Mouse (Mus musculus) limb, embryonic 10.5 days (tissue): ENCODE results near the gene Acss2. TPM values are rescaled to one million over a fixed set of nuclear protein-coding genes. Genes with fewer than 3 reads are reported as not detected.

Experiments used
- DNase-seq: peaks from one replicate; pipeline ENCODE4 v3.0.0-alpha.2; 2017; ENCODE audit warnings: low spot score
- H3K27ac ChIP-seq: fragments of 300-500 bp; sonication (generic); 2 replicates; pipeline ENCODE4 v1.5.1; 2016; ENCODE audit warnings: mild to moderate bottlenecking
- H3K27me3 ChIP-seq: fragments of 300-500 bp; sonication (generic); 2 replicates; pipeline ENCODE4 v1.6.1; 2016; ENCODE audit warnings: low read depth, mild to moderate bottlenecking; ENCODE audit not compliant: poor library complexity, severe bottlenecking
- H3K36me3 ChIP-seq: fragments of 300-500 bp; sonication (generic); 2 replicates; pipeline ENCODE4 v1.6.1; 2016; ENCODE audit warnings: mild to moderate bottlenecking, moderate library complexity
- H3K4me1 ChIP-seq: fragments of 300-500 bp; sonication (generic); 2 replicates; pipeline ENCODE4 v1.6.1; 2016
- H3K4me3 ChIP-seq: fragments of 300-500 bp; sonication (generic); 2 replicates; pipeline ENCODE4 v1.5.1; 2016; ENCODE audit warnings: mild to moderate bottlenecking, moderate library complexity
- H3K9me3 ChIP-seq: fragments of 300-500 bp; sonication (generic); replicated peaks from 2 replicates; pipeline ENCODE4 v1.6.1; 2016; ENCODE audit warnings: mild to moderate bottlenecking
- WGBS: fragments of 180-500 bp; shearing (Covaris S2); methylation state at CpG from one replicate; pipeline ENCODE4 v1.1.7; 2016; 5-methylcytosine and 5-hydroxymethylcytosine counted together
- polyA plus RNA-seq: library from polyadenylated mRNA; unstranded; fragments of >200 nt; fragmentation: Nextera tagmentation; extraction: Ambion mirVana; gene quantifications from 2 replicates; pipeline ENCODE4 v1.2.1, GENCODE M21; 2016

Acss2 gene
- polyA plus RNA-seq, 1 experiment from 2014 or later = 9.2 TPM

DNA sequence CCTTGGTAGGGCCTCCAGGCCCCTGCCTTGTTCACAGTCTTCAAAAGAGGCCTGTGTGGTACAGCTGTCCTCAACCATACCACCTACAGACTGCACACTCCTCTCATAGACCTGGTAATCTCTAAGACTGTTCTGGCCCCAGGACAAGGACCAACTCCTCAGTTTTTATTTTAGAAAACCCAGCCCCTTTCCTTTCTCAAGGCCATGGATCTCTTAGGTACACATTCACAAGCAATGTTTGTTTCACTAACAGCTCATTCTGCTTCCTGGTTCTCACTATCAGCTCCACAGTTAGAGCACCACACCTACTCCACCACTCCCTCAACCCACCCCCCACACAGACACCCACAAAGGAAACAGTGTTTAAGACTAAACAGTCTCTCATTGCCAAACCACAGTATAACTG is 35.2 kb downstream of the Acss2 start:
- H3K9me3 ChIP-seq = no peaks in the 10 kb centered on the region
- DNase-seq = no peak
- no peak overlapping the region for H3K27ac ChIP-seq
- H3K4me1 ChIP-seq = no peaks in the 10 kb centered on the region
- no peaks in the 10 kb centered on the region for H3K27me3 ChIP-seq
- H3K4me3 ChIP-seq = no peak overlapping the region
- no peaks in the 10 kb centered on the region for H3K36me3 ChIP-seq

DNA sequence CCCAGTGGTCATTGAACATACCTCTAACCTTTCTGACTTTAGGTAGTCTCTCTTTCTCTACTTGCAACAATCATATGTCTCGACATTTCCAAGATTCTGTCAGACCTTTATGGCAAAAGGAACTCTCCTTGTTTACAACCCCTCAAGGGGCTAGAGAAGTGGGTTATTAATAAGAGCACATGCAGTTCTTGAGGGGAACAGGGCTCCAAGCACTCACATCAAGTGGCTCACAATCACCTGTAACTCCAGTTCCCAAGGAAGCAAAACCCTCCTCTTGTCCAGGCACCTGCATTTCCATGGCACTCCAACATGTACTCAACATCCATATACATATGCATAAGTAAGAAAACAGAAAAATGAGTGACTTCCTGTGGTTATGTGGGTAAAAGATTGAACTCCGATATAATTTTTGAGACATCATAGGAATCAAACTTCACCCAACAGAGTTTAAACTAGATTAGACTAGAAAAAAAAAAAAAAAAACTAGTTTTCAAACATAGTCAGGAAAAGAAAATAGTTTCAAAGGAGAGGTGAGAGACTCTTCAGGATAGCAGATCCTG is 36.8 kb downstream of the Acss2 start:
- no peak overlapping the region for H3K4me3 ChIP-seq
- H3K9me3 ChIP-seq = no peaks in the 10 kb centered on the region
- H3K27ac ChIP-seq = no peak overlapping the region
- DNase-seq = no peak
- no peaks in the 10 kb centered on the region for H3K36me3 ChIP-seq
- WGBS = 92% methylated on average over 2 of the region's 2 CpGs
- no peaks in the 10 kb centered on the region for H3K27me3 ChIP-seq
- no peaks in the 10 kb centered on the region for H3K4me1 ChIP-seq

DNA sequence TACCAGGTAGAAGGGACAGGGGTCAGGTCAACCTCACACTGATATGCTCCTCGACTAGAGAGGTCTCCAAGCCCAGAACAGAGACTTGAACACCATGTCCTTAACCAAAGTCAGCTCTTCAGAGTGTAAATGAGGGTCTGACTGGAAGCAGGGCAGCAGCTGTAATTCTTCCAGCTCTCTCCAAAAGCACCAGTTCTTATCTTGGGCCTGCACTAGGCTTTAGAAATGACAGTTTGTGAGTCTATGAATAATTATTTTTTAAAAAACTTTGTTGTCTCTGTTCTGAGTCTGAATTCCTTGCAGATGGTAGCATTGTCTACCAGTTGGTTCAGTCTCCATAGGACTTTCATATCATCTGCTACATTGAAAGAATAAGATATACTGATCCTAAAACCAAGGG is 44.5 kb downstream of the Acss2 start:
- 72% methylated on average over 1 of the region's 1 CpGs for WGBS
- Histone ChIP-seq H3K4me1 (peaks cover 7% of the 10 kb centered on the region), H3K27me3 (no peaks in the 10 kb centered on the region), H3K9me3 (no peaks in the 10 kb centered on the region), H3K4me3 (no peak overlapping the region), H3K36me3 (0 out of 2 replicates have a peak, but pooled peaks cover 6% of the 10 kb centered on the region), H3K27ac (no peak overlapping the region)
- DNase-seq = no peak

DNA sequence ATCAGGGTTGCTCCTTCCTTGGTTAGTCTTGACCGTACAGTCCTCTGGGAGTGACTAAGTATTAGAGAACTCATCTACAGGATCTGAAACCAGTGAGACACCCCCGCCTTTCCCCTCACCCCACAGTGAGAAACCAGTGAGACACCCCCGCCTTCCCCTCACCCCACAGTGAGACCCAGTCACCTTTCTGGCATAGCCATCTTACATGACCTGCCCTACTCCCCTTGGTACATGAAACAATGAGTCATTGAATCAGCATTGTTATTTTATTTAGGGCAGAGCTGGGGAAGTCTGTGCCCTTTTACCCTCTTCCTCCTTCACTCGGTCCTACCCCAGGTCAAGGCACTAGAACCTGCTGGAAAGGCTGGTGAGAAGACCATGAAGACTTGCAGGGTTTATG is 45.2 kb downstream of the Acss2 start:
- H3K27me3 ChIP-seq = no peaks in the 10 kb centered on the region
- WGBS = 84% methylated on average over 4 of the region's 4 CpGs
- H3K9me3 ChIP-seq = no peaks in the 10 kb centered on the region
- 0 out of 2 replicates have a peak, but pooled peaks cover 10% of the 10 kb centered on the region for H3K36me3 ChIP-seq
- DNase-seq = no peak
- H3K4me3 ChIP-seq = no peak overlapping the region
- no peak overlapping the region for H3K27ac ChIP-seq
- peaks cover 8% of the 10 kb centered on the region for H3K4me1 ChIP-seq

DNA sequence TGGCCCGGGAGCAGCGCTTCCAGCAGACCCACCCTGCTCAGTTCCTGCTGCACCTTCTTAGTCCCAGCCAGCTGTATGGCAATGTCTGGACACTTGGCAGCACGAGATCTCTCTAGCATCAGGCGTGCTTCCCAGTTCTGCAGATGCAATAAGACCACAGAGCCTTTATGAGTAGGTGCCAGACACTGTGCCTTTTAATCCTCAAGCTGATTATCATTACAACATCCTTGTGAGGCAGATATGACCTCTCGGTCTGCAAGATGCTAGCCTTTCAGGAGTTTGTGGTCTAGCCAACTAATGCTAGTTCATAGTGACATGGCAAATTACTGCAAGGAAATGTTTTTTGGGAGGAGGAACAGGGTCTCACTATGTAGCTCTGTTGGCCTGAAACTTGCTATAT is 50.0 kb downstream of the Acss2 start:
- H3K4me3 ChIP-seq = no peak overlapping the region
- no peaks in the 10 kb centered on the region for H3K27me3 ChIP-seq
- 90% methylated on average over 5 of the region's 5 CpGs for WGBS
- no peak for DNase-seq
- H3K27ac ChIP-seq = no peak overlapping the region
- H3K9me3 ChIP-seq = no peaks in the 10 kb centered on the region
- H3K36me3 ChIP-seq = 0 out of 2 replicates have a peak, but pooled peaks cover 10% of the 10 kb centered on the region
- peaks cover 8% of the 10 kb centered on the region for H3K4me1 ChIP-seq

DNA sequence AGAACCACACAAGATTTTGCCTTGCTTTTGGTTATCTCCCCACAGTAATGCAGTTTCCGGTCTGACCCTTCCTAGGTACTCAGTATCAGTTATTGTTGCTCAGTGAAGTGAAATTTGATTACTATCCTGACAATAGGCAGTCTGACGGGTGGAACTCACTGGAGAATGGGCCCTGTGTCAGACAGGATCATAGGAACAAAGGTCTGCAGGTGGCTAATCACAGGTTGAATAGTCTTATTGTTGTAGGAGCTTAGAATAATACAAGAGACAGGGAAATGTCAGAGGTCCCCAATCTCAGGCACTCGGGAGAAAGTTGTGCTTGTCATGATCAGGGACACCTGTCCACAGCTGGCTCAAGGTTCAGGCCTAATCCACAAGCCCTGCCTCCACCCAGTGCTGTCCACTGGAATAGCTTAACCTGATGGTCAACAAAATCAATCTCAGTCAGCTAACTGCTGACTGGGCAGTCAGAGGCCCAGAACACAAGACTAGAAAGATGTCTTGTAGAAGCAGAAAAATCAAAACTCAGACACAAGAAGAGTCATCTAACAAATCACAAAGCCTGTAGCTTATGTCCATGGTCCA is 51.6 kb downstream of the Acss2 start:
- Histone ChIP-seq H3K36me3 (0 out of 2 replicates have a peak, but pooled peaks cover 7% of the 10 kb centered on the region), H3K27ac (no peak overlapping the region), H3K27me3 (no peaks in the 10 kb centered on the region), H3K4me3 (no peak overlapping the region), H3K4me1 (peaks cover 8% of the 10 kb centered on the region), H3K9me3 (no peaks in the 10 kb centered on the region)
- WGBS = 66% methylated on average over 3 of the region's 3 CpGs
- DNase-seq = no peak

DNA sequence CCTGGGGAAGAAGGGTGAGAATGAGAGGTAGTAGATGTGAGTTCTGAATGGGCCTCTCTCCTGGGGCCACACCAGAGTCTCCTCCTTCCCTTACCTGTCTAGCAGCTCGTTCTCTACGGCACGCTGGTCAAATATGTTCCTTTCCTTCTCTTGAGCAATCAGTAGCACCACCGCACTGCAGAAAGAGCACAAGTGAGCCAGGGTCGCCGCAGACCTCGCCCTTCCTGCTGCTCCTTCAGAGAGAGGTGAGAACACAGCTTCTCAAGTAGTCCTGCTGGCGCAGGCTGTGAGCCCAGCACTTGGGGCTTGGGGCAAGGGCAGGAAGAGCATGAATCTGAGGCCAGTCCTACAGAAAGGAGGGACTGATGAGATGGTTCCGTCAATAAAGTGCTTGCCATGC is 55.3 kb downstream of the Acss2 start:
- Histone ChIP-seq H3K4me1 (no peaks in the 10 kb centered on the region), H3K4me3 (no peak overlapping the region), H3K27ac (no peak overlapping the region), H3K9me3 (no peaks in the 10 kb centered on the region), H3K27me3 (no peaks in the 10 kb centered on the region), H3K36me3 (no peaks in the 10 kb centered on the region)
- 86% methylated on average over 9 of the region's 9 CpGs for WGBS
- DNase-seq = no peak

DNA sequence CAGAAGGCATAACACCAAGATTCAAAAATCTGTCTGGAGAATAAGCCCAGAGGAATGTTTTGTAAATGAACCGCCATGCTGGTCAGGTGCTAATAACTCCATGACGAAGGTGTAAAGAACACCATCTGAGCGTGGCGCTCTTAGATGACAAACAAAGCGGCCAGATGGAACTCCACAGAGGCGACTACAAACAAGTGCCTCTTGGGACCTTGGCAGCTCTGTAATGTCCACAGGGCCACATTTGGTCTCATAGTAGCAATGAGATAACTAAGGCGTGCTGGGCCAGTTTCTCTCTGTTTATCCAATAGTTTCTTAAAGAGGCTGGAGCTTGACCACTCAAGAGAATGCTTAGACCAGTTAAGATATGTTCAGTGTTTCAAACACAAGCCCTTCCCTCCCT is 56.2 kb downstream of the Acss2 start:
- Histone ChIP-seq H3K36me3 (no peaks in the 10 kb centered on the region), H3K27ac (no peak overlapping the region), H3K4me1 (no peaks in the 10 kb centered on the region), H3K4me3 (no peak overlapping the region), H3K27me3 (no peaks in the 10 kb centered on the region), H3K9me3 (no peaks in the 10 kb centered on the region)
- WGBS = 93% methylated on average over 7 of the region's 7 CpGs
- DNase-seq = no peak

DNA sequence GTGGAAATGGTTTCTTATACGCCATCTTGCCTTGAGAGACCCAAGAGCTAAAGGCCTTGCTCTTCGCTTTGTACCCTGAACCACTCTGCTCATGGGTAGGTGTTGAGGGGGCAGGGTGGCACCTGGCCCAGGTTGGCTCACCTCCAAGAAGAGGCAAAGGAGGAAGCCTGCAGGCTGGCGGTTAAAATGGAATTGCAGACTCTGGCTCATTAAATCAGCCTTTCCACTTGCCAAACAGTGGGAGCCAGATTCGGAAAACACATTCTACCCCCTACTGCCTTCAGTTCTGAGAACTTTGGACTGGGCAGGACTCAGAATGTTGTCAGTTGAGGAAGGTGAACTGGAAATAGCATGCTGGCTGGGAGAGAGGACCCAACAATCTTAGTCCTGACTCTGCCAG is 57.0 kb downstream of the Acss2 start:
- Histone ChIP-seq H3K4me1 (no peaks in the 10 kb centered on the region), H3K9me3 (no peaks in the 10 kb centered on the region), H3K36me3 (no peaks in the 10 kb centered on the region), H3K27ac (no peak overlapping the region), H3K27me3 (no peaks in the 10 kb centered on the region), H3K4me3 (no peak overlapping the region)
- no peak for DNase-seq
- 94% methylated on average over 4 of the region's 4 CpGs for WGBS

DNA sequence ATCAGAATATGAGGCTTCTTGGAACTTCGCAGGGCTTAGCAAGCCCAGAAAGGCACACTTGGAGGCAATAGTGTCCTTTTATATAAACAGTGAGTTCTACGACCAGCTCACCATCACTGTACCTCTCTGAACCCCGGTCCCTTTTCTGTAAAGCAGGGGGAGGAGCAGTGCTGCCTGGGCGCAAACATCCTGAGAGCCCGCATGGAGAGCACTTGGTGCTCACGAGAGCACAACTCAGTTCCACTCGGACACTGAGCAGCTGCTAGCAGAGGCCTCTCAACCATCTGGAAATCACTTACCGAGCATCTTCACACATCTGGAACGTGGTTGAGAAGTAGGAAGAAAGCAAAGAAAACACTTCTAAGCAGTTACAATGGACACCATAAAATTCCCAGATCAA is 58.9 kb downstream of the Acss2 start:
- Histone ChIP-seq H3K27me3 (no peaks in the 10 kb centered on the region), H3K9me3 (no peaks in the 10 kb centered on the region), H3K4me3 (no peak overlapping the region), H3K27ac (no peak overlapping the region), H3K4me1 (peaks cover 4% of the 10 kb centered on the region; the same call in 1 of the 2 replicates), H3K36me3 (no peaks in the 10 kb centered on the region)
- 71% methylated on average over 9 of the region's 9 CpGs for WGBS
- no peak for DNase-seq

DNA sequence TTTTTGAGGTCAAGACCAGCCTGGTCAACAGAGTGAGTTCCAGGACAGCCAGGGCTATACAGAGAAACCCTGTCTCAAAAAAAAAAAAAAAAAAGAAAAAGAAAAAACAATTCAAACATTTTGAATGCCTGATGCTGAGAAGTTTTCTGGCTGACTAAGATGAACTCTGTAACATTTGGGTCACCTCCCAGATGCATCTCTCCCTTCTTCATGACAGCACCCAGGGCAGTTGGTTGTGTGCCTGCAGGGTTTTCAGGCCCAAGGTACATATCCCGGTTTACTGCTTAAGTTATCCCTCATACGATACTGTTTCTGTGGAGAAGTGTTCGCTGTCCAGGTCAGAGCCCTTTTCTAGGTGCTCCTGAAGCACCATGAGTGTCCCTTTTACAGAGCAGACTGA is 62.6 kb downstream of the Acss2 start:
- DNase-seq = no peak
- no peak overlapping the region for H3K4me3 ChIP-seq
- H3K4me1 ChIP-seq = peaks cover 4% of the 10 kb centered on the region; the same call in 1 of the 2 replicates
- WGBS = 89% methylated on average over 3 of the region's 3 CpGs
- no peaks in the 10 kb centered on the region for H3K9me3 ChIP-seq
- H3K27me3 ChIP-seq = no peaks in the 10 kb centered on the region
- H3K36me3 ChIP-seq = no peaks in the 10 kb centered on the region
- no peak overlapping the region for H3K27ac ChIP-seq

DNA sequence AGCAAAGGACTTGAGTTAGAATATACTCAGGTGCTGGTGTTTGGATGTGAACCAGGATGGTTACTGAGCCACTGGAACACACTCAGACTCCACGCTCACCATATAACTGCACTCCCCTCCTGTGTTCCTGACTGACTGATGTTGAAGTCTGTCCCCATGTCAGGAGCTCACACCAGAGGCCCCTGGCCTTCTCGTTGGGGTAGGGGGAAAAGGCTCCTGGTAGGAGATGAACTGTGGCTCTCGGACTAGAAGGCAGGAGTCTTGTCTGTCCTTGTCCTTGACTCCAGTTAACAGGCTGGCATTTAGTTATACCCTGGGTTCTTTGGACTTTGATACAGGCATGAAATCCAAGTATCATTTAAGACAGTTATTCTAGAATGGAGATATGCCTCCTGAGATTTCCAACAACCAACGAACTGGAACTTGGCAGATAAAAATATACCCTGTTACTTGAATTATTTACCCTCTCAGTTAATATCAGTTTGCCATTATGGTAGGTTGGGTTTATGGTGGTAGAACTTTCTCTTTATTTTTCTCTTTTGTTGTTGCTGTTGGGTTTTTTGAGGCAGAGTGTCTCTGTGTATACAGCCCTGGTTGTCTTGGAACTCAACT is 64.7 kb downstream of the Acss2 start:
- no peak for DNase-seq
- H3K27ac ChIP-seq = no peak overlapping the region
- H3K9me3 ChIP-seq = no peaks in the 10 kb centered on the region
- no peaks in the 10 kb centered on the region for H3K27me3 ChIP-seq
- no peak overlapping the region for H3K4me3 ChIP-seq
- H3K36me3 ChIP-seq = no peaks in the 10 kb centered on the region
- 74% methylated on average over 4 of the region's 4 CpGs for WGBS
- H3K4me1 ChIP-seq = peaks cover 4% of the 10 kb centered on the region; the same call in 1 of the 2 replicates

DNA sequence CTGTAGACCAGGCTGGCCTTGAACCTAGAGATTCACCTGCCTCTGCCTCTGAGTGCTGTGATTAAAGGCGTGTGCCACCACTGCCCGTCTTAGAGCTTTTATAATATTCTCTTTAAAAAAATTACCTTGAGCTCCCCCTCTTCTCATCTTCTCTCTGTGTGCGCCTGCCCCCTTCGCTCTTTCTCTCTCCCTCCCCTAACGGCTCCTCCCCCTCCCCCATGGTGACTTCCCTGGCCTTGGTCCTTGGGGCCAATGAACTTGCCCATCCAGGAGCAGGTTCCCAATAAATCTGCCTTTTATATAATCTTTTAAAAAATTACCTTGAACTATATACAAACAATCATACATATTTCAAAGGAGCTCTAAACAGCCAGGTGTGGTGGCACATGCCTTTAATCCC is 65.2 kb downstream of the Acss2 start:
- peaks cover 4% of the 10 kb centered on the region; the same call in 1 of the 2 replicates for H3K4me1 ChIP-seq
- DNase-seq = no peak
- 83% methylated on average over 5 of the region's 5 CpGs for WGBS
- no peak overlapping the region for H3K27ac ChIP-seq
- H3K27me3 ChIP-seq = no peaks in the 10 kb centered on the region
- no peak overlapping the region for H3K4me3 ChIP-seq
- H3K36me3 ChIP-seq = no peaks in the 10 kb centered on the region
- H3K9me3 ChIP-seq = no peaks in the 10 kb centered on the region
